Mouse (Mus musculus): ENCODE measurements around the gene Rlf. TPM values are rescaled to one million over a fixed set of nuclear protein-coding genes. Genes with fewer than 3 reads are reported as not detected.

The Rlf gene
- polyA plus RNA-seq, 1 experiment from 2014 or later, result 26.2 TPM

Other genes starting within 250 kb of the Rlf start
- gene Smap2, start 197.8 kb downstream of the Rlf start, polyA plus RNA-seq (2014; fragmentation: Nextera tagmentation; extraction: Ambion mirVana), result 13.5 and 20.2 TPM in 2 replicates
- 1.7 and 3.2 TPM in 2 replicates for gene Col9a2, start 175.7 kb downstream of the Rlf start, polyA plus RNA-seq (2014; fragmentation: Nextera tagmentation; extraction: Ambion mirVana)
- 20.6 and 28.5 TPM in 2 replicates for gene Zmpste24, start 116.8 kb downstream of the Rlf start, polyA plus RNA-seq (2014; fragmentation: Nextera tagmentation; extraction: Ambion mirVana)
- gene Tmco2, start 105.9 kb downstream of the Rlf start, polyA plus RNA-seq (2014; fragmentation: Nextera tagmentation; extraction: Ambion mirVana), result not detected in 2 replicates
- gene Gm12888, start 109.8 kb upstream of the Rlf start, polyA plus RNA-seq (2014; fragmentation: Nextera tagmentation; extraction: Ambion mirVana), result not detected in 2 replicates
- gene Gm12886, start 208.0 kb upstream of the Rlf start, polyA plus RNA-seq (2014; fragmentation: Nextera tagmentation; extraction: Ambion mirVana), result not detected in 2 replicates